Mouse (Mus musculus) forebrain, postnatal 0 days (tissue): Measurements from ENCODE around the gene Tbc1d30. TPM values are rescaled to one million over a fixed set of nuclear protein-coding genes. Genes with fewer than 3 reads are reported as not detected.
"Not testable (repeated sequence)": the region's sequence is repeated elsewhere in the genome, so short reads cannot be mapped to it uniquely, and the experiment has no call there.

Experiments
- ATAC-seq: fragments of 200-750 bp; cut with Nextera tagmentation; 2 replicates; pipeline ENCODE4 v1.8.0; 2017; ENCODE audit warnings: mild to moderate bottlenecking, moderate library complexity
- DNase-seq: peaks from one replicate; pipeline ENCODE4 v3.0.0-alpha.2; 2015
- H3K27ac ChIP-seq: fragments of 300-500 bp; sonication (generic); 2 replicates; pipeline ENCODE4 v1.5.1; 2014; ENCODE audit warnings: low read depth, mild to moderate bottlenecking, antibody characterized with exemption, low read length, moderate library complexity, mixed read lengths
- H3K27me3 ChIP-seq: fragments of 300-500 bp; sonication (generic); 2 replicates; pipeline ENCODE4 v1.6.1; 2014; ENCODE audit warnings: mild to moderate bottlenecking, low read length, mixed read lengths; ENCODE audit not compliant: insufficient read depth
- H3K36me3 ChIP-seq: fragments of 300-500 bp; sonication (generic); 2 replicates; pipeline ENCODE4 v1.6.1; 2014; ENCODE audit warnings: mild to moderate bottlenecking, moderate library complexity; ENCODE audit not compliant: insufficient read depth
- H3K4me1 ChIP-seq: fragments of 300-500 bp; sonication (generic); 2 replicates; pipeline ENCODE4 v1.6.1; 2014; ENCODE audit warnings: antibody characterized with exemption; ENCODE audit not compliant: insufficient read depth
- H3K4me2 ChIP-seq: fragments of 300-500 bp; sonication (generic); 2 replicates; pipeline ENCODE4 v1.6.1; 2014; ENCODE audit warnings: low read depth, mild to moderate bottlenecking, moderate library complexity
- H3K4me3 ChIP-seq: fragments of 300-500 bp; sonication (generic); 2 replicates; pipeline ENCODE4 v1.5.1; 2014; ENCODE audit warnings: low read depth, low read length, mixed read lengths
- H3K9ac ChIP-seq: fragments of 300-500 bp; sonication (generic); 2 replicates; pipeline ENCODE4 v1.6.1; 2014; ENCODE audit warnings: mild to moderate bottlenecking
- H3K9me3 ChIP-seq: fragments of 300-500 bp; sonication (generic); 2 replicates; pipeline ENCODE4 v1.6.1; 2016; ENCODE audit warnings: low read length
- CTCF ChIP-seq: sonication (generic); IDR thresholded peaks from 2 replicates; pipeline ENCODE4 v1.5.1; 2016; ENCODE audit warnings: antibody characterized with exemption, control low read depth, low read depth
- WGBS: fragments of 180-500 bp; shearing (Covaris S2); extraction: QIAGEN DNeasy Blood & Tissue Kit; methylation state at CpG from one replicate; pipeline ENCODE4 v1.1.7; 2014; 5-methylcytosine and 5-hydroxymethylcytosine counted together
- polyA plus RNA-seq: library from polyadenylated mRNA; unstranded; fragments of >200 nt; fragmentation: Nextera tagmentation; extraction: Ambion mirVana; gene quantifications from 2 replicates; pipeline ENCODE4 v1.2.1, GENCODE M21; 2015
- total RNA-seq: library from RNA; depleted of rRNA; stranded (reverse); fragments of >200 nt; gene quantifications from 2 replicates; pipeline ENCODE4 v1.2.3, GENCODE M21; 2014

The Tbc1d30 gene
- total and polyA plus RNA-seq, 2 experiments from 2014 or later: 7.5 to 36.0 TPM

DNA sequence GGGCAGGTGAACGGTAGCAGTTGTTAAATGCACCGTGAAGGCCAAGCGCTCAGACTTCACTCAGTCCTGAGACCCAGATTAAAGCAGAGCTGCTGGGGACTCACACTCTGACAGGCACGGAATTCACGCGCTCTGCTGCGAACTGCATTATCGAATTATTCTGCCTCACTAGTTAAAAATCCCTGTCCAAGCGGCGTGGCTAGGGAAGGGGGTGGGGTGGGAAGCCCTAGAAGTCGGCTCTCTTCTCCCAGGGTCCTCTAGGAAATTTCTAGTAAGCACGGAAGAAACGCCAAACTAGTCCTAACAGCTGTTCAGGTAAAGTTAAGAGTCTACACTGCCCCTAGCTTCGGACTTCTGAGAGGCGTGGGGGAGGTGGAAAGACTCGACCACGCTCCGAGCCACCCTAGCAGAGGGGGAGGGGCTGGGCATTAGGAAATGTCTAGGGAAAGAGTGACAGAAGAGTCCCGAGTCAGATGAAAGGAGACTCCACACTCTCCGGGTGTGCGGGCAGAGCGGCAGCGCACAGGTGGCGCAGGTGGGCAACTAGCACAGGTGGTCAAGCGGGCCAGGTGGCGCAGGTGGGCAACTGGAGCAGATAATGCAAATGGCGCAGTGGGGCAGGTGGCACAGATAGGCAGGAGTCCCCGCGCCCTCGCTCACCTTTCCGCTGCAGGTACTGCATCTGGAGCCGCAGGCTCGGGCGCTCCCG, 567 bp downstream of the Tbc1d30 start:
- H3K4me3 ChIP-seq: peak overlapping the region; percentile 44
- no peaks in the 10 kb centered on the region for H3K36me3 ChIP-seq
- no peaks in the 10 kb centered on the region for H3K9me3 ChIP-seq
- no peak overlapping the region for H3K27ac ChIP-seq
- ATAC-seq (no peak), DNase-seq (no peak)
- H3K4me2 ChIP-seq: peak overlapping the region; percentile 88
- peaks cover 7% of the 10 kb centered on the region; the same call in 1 of the 2 replicates for H3K4me1 ChIP-seq
- H3K9ac ChIP-seq: peak overlapping the region; percentile 33; the same call in 1 of the 2 replicates
- WGBS: 2% methylated on average over 35 of the region's 35 CpGs
- H3K27me3 ChIP-seq: peaks cover 5% of the 10 kb centered on the region
- 0 out of 2 replicates have a peak, but pooled peaks have one; percentile 5 for TF ChIP-seq CTCF

DNA sequence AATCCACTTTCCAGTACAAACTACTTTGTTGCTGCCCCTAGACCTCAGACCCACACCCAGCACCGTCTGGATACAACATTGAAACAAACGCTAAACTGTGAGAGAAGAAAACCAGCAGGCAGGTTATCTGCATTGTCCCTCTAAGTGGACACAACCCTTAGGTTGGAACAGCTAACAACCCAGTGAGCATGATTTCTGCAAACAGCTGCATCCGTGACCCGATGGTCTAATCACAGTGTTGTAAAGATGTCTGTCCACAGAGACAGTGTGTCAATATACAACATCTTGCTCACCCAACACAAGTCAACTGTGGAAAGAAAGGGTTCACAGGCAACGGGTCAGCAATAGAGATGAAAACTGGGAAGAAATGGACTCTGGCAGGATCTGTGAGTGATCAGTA, 1.8 kb downstream of the Tbc1d30 start:
- no peak for DNase-seq
- Histone ChIP-seq H3K9ac (no peak overlapping the region), H3K27ac (no peak overlapping the region), H3K4me3 (no peak overlapping the region), H3K27me3 (peaks cover 5% of the 10 kb centered on the region), H3K9me3 (no peaks in the 10 kb centered on the region), H3K36me3 (no peaks in the 10 kb centered on the region), H3K4me2 (no peak overlapping the region), H3K4me1 (peaks cover 7% of the 10 kb centered on the region; the same call in 1 of the 2 replicates)
- no peak for TF ChIP-seq CTCF
- ATAC-seq: no peak
- WGBS: 53% methylated on average over 5 of the region's 5 CpGs

DNA sequence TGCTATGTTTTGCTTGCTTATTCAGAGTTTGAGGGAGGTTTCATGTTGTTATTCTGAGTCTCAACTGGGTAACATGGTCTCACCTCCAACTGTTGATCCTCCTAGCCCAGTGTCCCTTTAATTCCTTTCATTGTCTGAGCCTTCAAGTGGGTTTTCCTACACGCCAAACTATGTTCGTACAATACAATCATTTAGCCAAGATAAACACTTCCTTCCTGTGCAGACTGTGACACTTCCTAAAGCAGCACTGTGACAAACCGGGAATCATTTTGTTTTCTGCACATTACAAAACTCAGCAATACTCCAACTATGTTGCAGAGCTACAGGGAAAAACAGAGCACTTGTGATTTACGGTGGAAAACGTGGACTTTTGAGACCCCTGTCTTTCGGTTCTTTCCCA, 7.2 kb downstream of the Tbc1d30 start:
- H3K4me3 ChIP-seq: no peak overlapping the region
- 66% methylated on average over 6 of the region's 6 CpGs for WGBS
- ATAC-seq: no peak
- no peaks in the 10 kb centered on the region for H3K9me3 ChIP-seq
- no peaks in the 10 kb centered on the region for H3K36me3 ChIP-seq
- no peak overlapping the region for H3K4me2 ChIP-seq
- no peaks in the 10 kb centered on the region; the same call in 1 of the 2 replicates for H3K27me3 ChIP-seq
- H3K4me1 ChIP-seq: no peaks in the 10 kb centered on the region
- DNase-seq: no peak
- no peak for TF ChIP-seq CTCF
- 0 out of 2 replicates have a peak overlapping the region, but pooled peaks have one; percentile 4 for H3K27ac ChIP-seq
- no peak overlapping the region for H3K9ac ChIP-seq

DNA sequence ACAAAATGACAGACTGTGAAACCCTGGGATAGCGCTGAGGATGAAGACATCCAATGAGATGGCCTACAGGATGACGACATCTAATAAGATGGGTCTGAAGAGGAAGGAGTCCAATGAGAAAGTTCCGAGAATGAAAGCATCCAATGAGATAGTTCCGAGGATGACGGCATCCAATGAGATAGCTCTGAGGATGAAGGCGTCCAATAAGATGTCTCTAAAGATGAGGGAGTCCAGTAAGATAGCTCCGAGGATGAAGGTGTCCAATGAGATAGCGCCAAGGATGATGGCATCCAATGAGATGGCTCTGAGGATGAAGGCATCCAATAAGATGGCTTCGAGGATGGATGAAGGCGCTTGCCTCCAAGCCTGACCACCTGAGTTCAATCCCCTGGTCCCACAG, 8.8 kb downstream of the Tbc1d30 start:
- no peaks in the 10 kb centered on the region for H3K27me3 ChIP-seq
- H3K36me3 ChIP-seq: no peaks in the 10 kb centered on the region
- H3K4me1 ChIP-seq: no peaks in the 10 kb centered on the region
- H3K4me2 ChIP-seq: no peak overlapping the region
- H3K9me3 ChIP-seq: no peaks in the 10 kb centered on the region
- DNase-seq (no peak), ATAC-seq (no peak)
- H3K4me3 ChIP-seq: no peak overlapping the region
- no peak overlapping the region for H3K9ac ChIP-seq
- no peak overlapping the region for H3K27ac ChIP-seq
- WGBS: 98% methylated on average over 10 of the region's 10 CpGs
- no peak for TF ChIP-seq CTCF

DNA sequence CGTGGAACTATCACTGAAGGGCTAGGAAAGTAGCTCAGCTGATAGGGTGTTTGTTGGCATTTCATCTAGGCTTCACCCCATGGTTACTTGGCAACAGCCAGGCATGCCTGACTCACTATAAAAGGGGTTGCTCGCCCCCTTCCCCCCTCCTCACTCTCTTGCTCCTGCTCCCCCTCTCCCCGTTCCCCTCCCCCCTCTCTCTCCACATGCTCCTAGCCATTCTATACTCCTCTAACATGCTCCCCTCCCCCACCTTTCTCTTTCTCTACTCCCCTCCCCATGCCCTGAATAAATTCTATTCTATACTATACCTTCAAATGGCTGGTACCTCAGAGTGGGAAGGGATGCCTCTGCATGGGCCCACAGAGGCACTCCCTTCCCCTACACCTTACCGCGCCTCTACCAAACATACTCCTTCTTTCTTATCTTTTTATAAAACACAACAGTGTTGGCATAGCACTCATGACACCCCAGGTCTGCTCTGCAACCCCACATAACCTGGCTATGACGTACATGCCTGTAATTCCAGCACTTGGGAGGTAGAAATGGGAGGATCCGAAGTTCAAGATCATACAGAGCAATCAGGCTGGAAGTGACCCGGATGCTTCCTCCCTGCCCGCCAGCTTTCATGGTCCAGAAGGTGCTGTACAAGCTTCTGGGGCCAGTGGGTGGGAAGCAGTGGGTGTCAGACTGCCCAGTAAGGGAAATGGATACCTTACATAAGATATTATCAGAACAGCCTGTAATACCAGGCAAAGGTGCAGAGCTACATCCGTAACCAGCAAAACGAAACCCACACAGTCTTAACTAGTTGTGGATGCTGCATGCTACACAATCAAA, 10.1 kb downstream of the Tbc1d30 start:
- TF ChIP-seq CTCF: no peak
- H3K27ac ChIP-seq: no peak overlapping the region
- DNase-seq: peak; percentile 27
- no peaks in the 10 kb centered on the region for H3K27me3 ChIP-seq
- no peak overlapping the region for H3K4me2 ChIP-seq
- H3K4me3 ChIP-seq: no peak overlapping the region
- 53% methylated on average over 11 of the region's 11 CpGs for WGBS
- no peaks in the 10 kb centered on the region for H3K9me3 ChIP-seq
- peak; percentile 82 for ATAC-seq
- no peaks in the 10 kb centered on the region for H3K36me3 ChIP-seq
- no peaks in the 10 kb centered on the region for H3K4me1 ChIP-seq
- no peak overlapping the region for H3K9ac ChIP-seq

DNA sequence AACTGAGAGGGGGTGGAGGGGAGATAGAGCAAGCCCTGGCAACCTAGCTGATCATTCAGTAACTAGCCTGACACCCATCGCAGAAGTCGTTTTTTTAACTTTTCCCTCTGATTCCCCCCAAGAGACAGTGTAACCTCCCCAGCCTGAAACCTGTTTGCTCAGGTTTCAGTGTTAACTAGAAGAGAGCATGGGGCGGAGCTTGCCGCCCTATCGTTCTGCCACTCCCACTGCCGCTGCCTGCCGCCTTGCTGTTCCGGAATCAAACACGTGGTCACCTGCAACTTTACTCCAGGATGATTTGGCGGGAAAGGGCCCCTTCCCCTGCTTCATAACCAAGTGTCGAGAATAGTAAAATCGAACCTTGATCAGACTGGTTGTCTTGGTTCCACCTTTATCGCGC, 14.5 kb downstream of the Tbc1d30 start:
- not testable (repeated sequence) for H3K9me3 ChIP-seq, H3K9ac ChIP-seq, DNase-seq, H3K27me3 ChIP-seq, ATAC-seq, H3K4me2 ChIP-seq, H3K4me1 ChIP-seq, H3K36me3 ChIP-seq, H3K4me3 ChIP-seq, H3K27ac ChIP-seq
- WGBS: 82% methylated on average over 14 of the region's 14 CpGs

DNA sequence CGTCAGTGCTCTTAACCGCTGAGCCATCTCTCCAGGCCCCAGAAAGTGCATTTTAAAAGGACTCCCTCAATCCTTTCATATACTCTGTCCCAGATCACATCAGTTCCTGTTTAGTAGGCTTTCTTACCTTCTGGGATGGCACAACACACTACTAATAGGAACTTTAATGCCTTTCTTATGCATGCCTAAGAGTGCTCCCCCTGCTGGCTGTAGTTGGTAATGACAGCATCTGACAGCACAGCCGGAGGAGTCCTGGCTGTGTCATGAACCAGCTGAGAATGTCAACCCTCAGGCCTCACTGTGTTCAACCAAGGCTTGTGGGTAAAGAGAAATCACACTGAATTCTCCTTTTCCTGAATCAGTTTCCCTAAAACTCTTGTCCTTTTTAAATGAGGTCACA, 16.5 kb downstream of the Tbc1d30 start:
- no peak overlapping the region for H3K4me3 ChIP-seq
- no peak overlapping the region for H3K9ac ChIP-seq
- H3K4me1 ChIP-seq: no peaks in the 10 kb centered on the region
- H3K27me3 ChIP-seq: no peaks in the 10 kb centered on the region
- DNase-seq: peak; percentile 56
- peak; percentile 80 for TF ChIP-seq CTCF
- no peak overlapping the region for H3K27ac ChIP-seq
- ATAC-seq: no peak
- 74% methylated on average over 3 of the region's 3 CpGs for WGBS
- no peaks in the 10 kb centered on the region for H3K9me3 ChIP-seq
- no peaks in the 10 kb centered on the region for H3K36me3 ChIP-seq
- no peak overlapping the region for H3K4me2 ChIP-seq
